In genomic region chr8:70544200-70544687, GRCm38 (mm10) we compare ENCODE assay signal across 9 mouse cellular contexts. TPM values are rescaled to one million over a fixed set of nuclear protein-coding genes. Genes with fewer than 3 reads are reported as not detected.
DNase-seq lines count a peak whose midpoint lies in the region; ATAC-seq and TF ChIP-seq lines count a peak whose summit lies in the region.
"Had no signal": no experiment of that assay in that cellular context is flagged by ENCODE, and none has a peak within 500 bp of the region (broad histone marks: within the 10 kb centered on the region; RNA-seq: fewer than 3 reads in every experiment).

No protein-coding gene starts in this region.

- H3K36me3 ChIP-seq in midbrain, postnatal 0 days (ENCODE audit: insufficient read depth, low read length): no peaks in the 10 kb centered on the region
- H3K36me3 ChIP-seq in midbrain, embryonic 10.5 days: no peaks in the 10 kb centered on the region
- no peaks in the 10 kb centered on the region for H3K36me3 ChIP-seq in heart, postnatal 0 days (replicated peaks; ENCODE audit: control insufficient read depth, insufficient read depth, low read length)
- H3K36me3 ChIP-seq: embryonic facial prominence, embryonic 15.5 days had no signal

- H3K4me1 ChIP-seq in midbrain, postnatal 0 days (ENCODE audit: insufficient read depth, low read length): peaks cover 12% of the 10 kb centered on the region
- H3K4me1 ChIP-seq in midbrain, embryonic 10.5 days: peaks cover 35% of the 10 kb centered on the region
- peaks cover 28% of the 10 kb centered on the region for H3K4me1 ChIP-seq in heart, postnatal 0 days (ENCODE audit: control insufficient read depth, insufficient read depth)
- H3K4me1 ChIP-seq in lung, adult 2 months (ENCODE audit: control insufficient read depth, insufficient read depth, low read length): peaks cover 29% of the 10 kb centered on the region

- no peaks in the 10 kb centered on the region for H3K27me3 ChIP-seq in midbrain, postnatal 0 days (ENCODE audit: insufficient read depth, low read length)
- H3K27me3 ChIP-seq in midbrain, embryonic 10.5 days (ENCODE audit: low read depth, poor library complexity, severe bottlenecking): no peaks in the 10 kb centered on the region
- no peaks in the 10 kb centered on the region for H3K27me3 ChIP-seq in heart, postnatal 0 days (ENCODE audit: control insufficient read depth, insufficient read depth, low read length)
- H3K27me3 ChIP-seq: embryonic facial prominence, embryonic 15.5 days had no signal

- TF ChIP-seq CTCF in midbrain, postnatal 0 days (IDR thresholded peaks at IDR 0.05): peak; percentile 40
- TF ChIP-seq CTCF in heart, postnatal 0 days (IDR thresholded peaks at IDR 0.05; ENCODE audit: low read depth): peak; percentile 33
- peak; percentile 46 for TF ChIP-seq CTCF in lung, adult 2 months (IDR thresholded peaks at IDR 0.05; ENCODE audit: insufficient read depth, low read length)

- DNase-seq in midbrain, postnatal 0 days (ENCODE audit: low spot score): peak; percentile 17
- no peak for DNase-seq in midbrain, embryonic 10.5 days (ENCODE audit: low spot score)
- DNase-seq in adipocyte (ENCODE audit: low spot score): peak; percentile 97
- no peak for DNase-seq in heart, postnatal 0 days (ENCODE audit: low spot score)
- no peak for DNase-seq in lung, adult 2 months
- no peak for DNase-seq in layer of hippocampus, adult 9-11 months
- DNase-seq in spleen, adult 18-20 months: no peak
- DNase-seq in frontal cortex, postnatal 10 days (ENCODE audit: low spot score in 2 of 2): no peak

- no peak overlapping the region for H3K9ac ChIP-seq in midbrain, postnatal 0 days (replicated peaks; ENCODE audit: low read length, poor library complexity, severe bottlenecking)
- H3K9ac ChIP-seq in heart, postnatal 0 days (replicated peaks; ENCODE audit: low read depth, low read length): 0 out of 2 replicates have a peak overlapping the region, but pooled peaks have one; percentile 17
- H3K9ac ChIP-seq: embryonic facial prominence, embryonic 15.5 days had no signal

- H3K4me2 ChIP-seq in midbrain, postnatal 0 days (ENCODE audit: low read depth, low read length, poor library complexity, severe bottlenecking): no peak overlapping the region
- H3K4me2 ChIP-seq in heart, postnatal 0 days (ENCODE audit: low read depth, low read length): no peak overlapping the region
- H3K4me2 ChIP-seq: embryonic facial prominence, embryonic 15.5 days had no signal

- WGBS in midbrain, postnatal 0 days: 68% methylated on average over 6 of the region's 6 CpGs
- 69% methylated on average over 6 of the region's 6 CpGs for WGBS in midbrain, embryonic 10.5 days
- 44% methylated on average over 6 of the region's 6 CpGs for WGBS in heart, postnatal 0 days
- 13% methylated on average over 6 of the region's 6 CpGs for WGBS in lung, adult 2 months

- TF ChIP-seq EP300 in heart, postnatal 0 days (IDR thresholded peaks at IDR 0.05; ENCODE audit: low read depth): no peak

- H3K27ac ChIP-seq in midbrain, postnatal 0 days (ENCODE audit: low read depth, low read length): no peak overlapping the region
- H3K27ac ChIP-seq in midbrain, embryonic 10.5 days (replicated peaks): no peak overlapping the region
- H3K27ac ChIP-seq in heart, postnatal 0 days (ENCODE audit: low read depth): peak overlapping the region; percentile 49
- H3K27ac ChIP-seq: embryonic facial prominence, embryonic 15.5 days had no signal

- no peak overlapping the region for H3K4me3 ChIP-seq in midbrain, postnatal 0 days (ENCODE audit: low read depth, low read length)
- H3K4me3 ChIP-seq in midbrain, embryonic 10.5 days: no peak overlapping the region
- no peak overlapping the region for H3K4me3 ChIP-seq in heart, postnatal 0 days (ENCODE audit: low read depth, low read length)
- no peak overlapping the region for H3K4me3 ChIP-seq in lung, adult 2 months (replicated peaks; ENCODE audit: extremely low read depth, low read depth, low read length)
- H3K4me3 ChIP-seq: embryonic facial prominence, embryonic 15.5 days had no signal

- H3K9me3 ChIP-seq in midbrain, postnatal 0 days (ENCODE audit: low read length): no peaks in the 10 kb centered on the region
- no peaks in the 10 kb centered on the region for H3K9me3 ChIP-seq in midbrain, embryonic 10.5 days (replicated peaks)
- H3K9me3 ChIP-seq in heart, postnatal 0 days (replicated peaks; ENCODE audit: control insufficient read depth, low read length): no peaks in the 10 kb centered on the region
- H3K9me3 ChIP-seq: embryonic facial prominence, embryonic 15.5 days had no signal

- no peak for TF ChIP-seq POLR2A in lung, adult 2 months (IDR thresholded peaks at IDR 0.05; ENCODE audit: borderline replicate concordance, extremely low read depth, low read depth, low read length)

- ATAC-seq in midbrain, postnatal 0 days (ENCODE audit: low FRiP score): no peak
- no peak for ATAC-seq in heart, postnatal 0 days (ENCODE audit: insufficient read depth, low read depth)

RNA-seq across cellular contexts. Expression of gene Ell, which starts 5.0 kb away (rescaled TPM):
- 10.2 and 14.1 TPM in 2 replicates for total RNA-seq in midbrain, postnatal 0 days (2014; rRNA removed)
- polyA plus RNA-seq in midbrain, postnatal 0 days (2015; fragmentation: Nextera tagmentation; extraction: Ambion mirVana): 12.6 and 13.2 TPM in 2 replicates
- polyA plus RNA-seq in midbrain, embryonic 10.5 days (2016; fragmentation: Nextera tagmentation; extraction: Ambion mirVana): 18.0 and 22.7 TPM in 2 replicates
- total RNA-seq in heart, postnatal 0 days (2014; rRNA removed; ENCODE audit: low replicate concordance): 7.3 and 13.9 TPM in 2 replicates
- polyA plus RNA-seq in heart, postnatal 0 days (2015; fragmentation: Nextera tagmentation; extraction: Ambion mirVana): 7.9 and 9.1 TPM in 2 replicates
- 29.6 and 32.9 TPM in 2 replicates for polyA plus RNA-seq in lung, adult 2 months (2012; rRNA removed)

RNA-seq across cellular contexts. Expression of gene Kxd1, which starts 16.5 kb away (rescaled TPM):
- total RNA-seq in midbrain, postnatal 0 days (2014; rRNA removed): 36.3 and 38.2 TPM in 2 replicates
- 53.1 and 55.8 TPM in 2 replicates for polyA plus RNA-seq in midbrain, postnatal 0 days (2015; fragmentation: Nextera tagmentation; extraction: Ambion mirVana)
- 56.5 and 58.8 TPM in 2 replicates for polyA plus RNA-seq in midbrain, embryonic 10.5 days (2016; fragmentation: Nextera tagmentation; extraction: Ambion mirVana)
- total RNA-seq in heart, postnatal 0 days (2014; rRNA removed; ENCODE audit: low replicate concordance): 110 and 120 TPM in 2 replicates
- polyA plus RNA-seq in heart, postnatal 0 days (2015; fragmentation: Nextera tagmentation; extraction: Ambion mirVana): 93.5 and 96.7 TPM in 2 replicates
- polyA plus RNA-seq in lung, adult 2 months (2012; rRNA removed): 48.7 and 54.6 TPM in 2 replicates

RNA-seq across cellular contexts. Expression of gene Fkbp8, which starts 16.7 kb away (rescaled TPM):
- 490 and 533 TPM in 2 replicates for total RNA-seq in midbrain, postnatal 0 days (2014; rRNA removed)
- 351 and 386 TPM in 2 replicates for polyA plus RNA-seq in midbrain, postnatal 0 days (2015; fragmentation: Nextera tagmentation; extraction: Ambion mirVana)
- 300 and 314 TPM in 2 replicates for polyA plus RNA-seq in midbrain, embryonic 10.5 days (2016; fragmentation: Nextera tagmentation; extraction: Ambion mirVana)
- 422 and 440 TPM in 2 replicates for total RNA-seq in heart, postnatal 0 days (2014; rRNA removed; ENCODE audit: low replicate concordance)
- 195 and 200 TPM in 2 replicates for polyA plus RNA-seq in heart, postnatal 0 days (2015; fragmentation: Nextera tagmentation; extraction: Ambion mirVana)
- 361 and 369 TPM in 2 replicates for polyA plus RNA-seq in lung, adult 2 months (2012; rRNA removed)

RNA-seq across cellular contexts. Expression of gene Uba52, which starts 33.6 kb away (rescaled TPM):
- 357 and 402 TPM in 2 replicates for total RNA-seq in midbrain, postnatal 0 days (2014; rRNA removed)
- 721 and 736 TPM in 2 replicates for polyA plus RNA-seq in midbrain, postnatal 0 days (2015; fragmentation: Nextera tagmentation; extraction: Ambion mirVana)
- polyA plus RNA-seq in midbrain, embryonic 10.5 days (2016; fragmentation: Nextera tagmentation; extraction: Ambion mirVana): 836 and 881 TPM in 2 replicates
- 887 and 1,064 TPM in 2 replicates for total RNA-seq in heart, postnatal 0 days (2014; rRNA removed; ENCODE audit: low replicate concordance)
- polyA plus RNA-seq in heart, postnatal 0 days (2015; fragmentation: Nextera tagmentation; extraction: Ambion mirVana): 1,011 and 1,075 TPM in 2 replicates
- polyA plus RNA-seq in lung, adult 2 months (2012; rRNA removed): 370 and 371 TPM in 2 replicates

RNA-seq across cellular contexts. Expression of gene Rex1bd, which starts 37.7 kb away (rescaled TPM):
- 118 and 121 TPM in 2 replicates for total RNA-seq in midbrain, postnatal 0 days (2014; rRNA removed)
- 198 and 212 TPM in 2 replicates for polyA plus RNA-seq in midbrain, postnatal 0 days (2015; fragmentation: Nextera tagmentation; extraction: Ambion mirVana)
- polyA plus RNA-seq in midbrain, embryonic 10.5 days (2016; fragmentation: Nextera tagmentation; extraction: Ambion mirVana): 138 and 140 TPM in 2 replicates
- 121 and 145 TPM in 2 replicates for total RNA-seq in heart, postnatal 0 days (2014; rRNA removed; ENCODE audit: low replicate concordance)
- polyA plus RNA-seq in heart, postnatal 0 days (2015; fragmentation: Nextera tagmentation; extraction: Ambion mirVana): 139 and 146 TPM in 2 replicates
- polyA plus RNA-seq in lung, adult 2 months (2012; rRNA removed): 145 and 178 TPM in 2 replicates

Comparison
In these comparisons a context has a peak if more than half of its experiments do, and no peak if none do; other contexts are left out.
1. DNase-seq: peak in midbrain, postnatal 0 days (single experiment) and adipocyte (single experiment); none in midbrain, embryonic 10.5 days (single experiment), heart, postnatal 0 days (single experiment), lung, adult 2 months (single experiment), layer of hippocampus, adult 9-11 months (single experiment), spleen, adult 18-20 months (0 of 2) and frontal cortex, postnatal 10 days (0 of 2).
2. Peak in every context shown above with its lines, with median percentiles within 50 percentile points of each other: CTCF ChIP-seq.